Mouse (Mus musculus) spleen, adult 2 months (tissue): ENCODE data around the gene 4931440F15Rik.

Experiments used
- CTCF ChIP-seq: fragments of 200-500 bp; IDR thresholded peaks from 2 replicates; pipeline ENCODE4 v1.5.1; 2011; ENCODE audit warnings: mild to moderate bottlenecking, inconsistent platforms; ENCODE audit not compliant: insufficient read depth, insufficient read length, insufficient replicate concordance; ENCODE audit errors: extremely low read depth
- POLR2A ChIP-seq: fragments of 200-500 bp; IDR thresholded peaks from 2 replicates; pipeline ENCODE4 v1.6.1; 2011; ENCODE audit warnings: low read depth, low read length, inconsistent platforms

- no peak for TF ChIP-seq CTCF
- TF ChIP-seq POLR2A: no peak
These were observed 25.6 kb downstream of the 4931440F15Rik start for GRCm38 (mm10) chr11:29799839-29800238.
